Mouse (Mus musculus) spleen, embryonic (tissue): ENCODE measurements at regions not wholly inside any gene's neighbourhood (a gene's known extent, or its start where the extent isn't known, plus 50 kb on each side); places are given as distances from the start of the nearest gene placed in this dataset.

ENCODE experiments used
- CTCF ChIA-PET: fragments of 350-600 bp; sonication (Branson Sonifier 250); formaldehyde crosslinking; loops from one replicate; lab custom pipeline; 2022; lab: Charles Lee

DNA sequence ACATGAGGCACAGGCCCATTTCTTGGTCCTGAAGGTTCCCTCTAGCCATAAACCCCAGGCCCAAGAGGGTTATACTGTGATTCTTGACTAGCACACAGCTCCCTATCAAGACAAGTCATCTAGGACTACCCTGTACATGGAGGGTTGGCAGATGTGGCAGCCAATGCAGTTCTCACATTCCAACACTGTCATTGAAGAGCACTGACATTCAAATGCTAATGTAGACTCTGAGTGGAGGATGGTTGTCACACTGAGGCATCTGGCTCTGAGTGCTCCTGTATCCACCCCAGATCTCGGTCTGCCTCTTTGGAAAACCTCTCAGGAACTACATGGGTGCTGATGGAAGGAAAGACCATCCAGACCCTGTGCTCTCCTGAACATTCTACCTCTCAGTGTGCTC is 900.5 kb upstream of the 1700015G11Rik start:
- CTCF ChIA-PET: no interaction called here

DNA sequence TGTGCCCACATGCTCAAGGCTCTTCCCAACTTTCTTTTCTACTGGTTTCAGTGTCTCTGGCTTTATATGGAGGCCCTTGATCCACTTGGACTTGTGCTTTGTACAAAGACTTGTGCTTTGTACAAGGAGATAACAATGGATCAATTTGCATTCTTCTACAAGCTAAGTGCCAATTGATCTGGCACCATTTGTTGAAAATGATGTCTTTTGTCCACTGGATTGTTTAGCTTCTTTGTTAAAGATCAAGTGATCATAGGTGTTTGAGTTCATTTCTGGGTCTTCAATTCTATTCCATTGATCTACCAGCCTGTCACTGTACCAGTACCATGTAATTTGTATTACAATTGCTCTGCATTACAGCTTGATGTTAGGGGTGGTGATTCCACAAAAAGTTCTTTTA is 895.8 kb upstream of the 1700015G11Rik start:
- CTCF ChIA-PET: interaction anchor here (0.6 kb wide), 1 partner anchor 28 kb away, joined by 3 read pairs; no protein-coding TSS in a partner anchor

- CTCF ChIA-PET: no interaction called here
Observed at GRCm38 (mm10) chr7:52865755-52866154, 850.2 kb upstream of the 1700015G11Rik start.

- CTCF ChIA-PET: no interaction called here
Observed at GRCm38 (mm10) chr7:52822310-52822709, 806.8 kb upstream of the 1700015G11Rik start.

DNA sequence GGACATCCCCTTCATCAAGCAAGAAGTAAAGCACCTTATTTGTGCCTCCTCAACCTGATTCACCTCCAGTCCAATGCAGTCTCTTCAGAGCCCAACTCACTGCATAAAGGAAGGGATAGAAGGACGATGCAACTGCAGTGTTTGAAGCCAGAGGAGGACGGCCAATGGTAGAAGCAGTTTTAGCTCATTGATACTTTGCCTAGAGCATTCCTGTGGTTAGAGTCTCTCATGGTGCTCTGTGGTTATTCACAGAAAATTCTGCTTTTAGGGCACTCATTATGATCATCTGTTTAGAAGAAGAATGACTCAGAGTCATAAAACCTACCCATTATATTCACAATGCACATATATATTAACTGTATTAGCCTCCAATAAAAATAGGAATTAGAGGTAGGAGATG is 792.6 kb upstream of the 1700015G11Rik start:
- CTCF ChIA-PET: no interaction called here
